Mouse (Mus musculus) layer of hippocampus, postnatal 14 days (tissue): ENCODE measurements around the gene Slc13a1. TPM values are rescaled to one million over a fixed set of nuclear protein-coding genes. Genes with fewer than 3 reads are reported as not detected.
"Not testable (repeated sequence)": the region's sequence is repeated elsewhere in the genome, so short reads cannot be mapped to it uniquely, and the experiment has no call there.

ENCODE experiments used
- DNase-seq, 2 experiments: peaks; one replicate each; pipeline ENCODE4 v3.0.0; 2021 to 2022; ENCODE audit warnings: low spot score in 2 of 2, mixed read lengths in 1 of 2
- long read RNA-seq, 2 experiments: library from polyadenylated mRNA; stranded (forward); transcript quantifications; one replicate each; pipeline ENCODE4 v2.0.0; 2021
- total RNA-seq, 2 experiments: library from RNA; stranded (reverse); gene quantifications; 2 replicates each; pipeline ENCODE4 v1.2.3; 2021

The Slc13a1 gene
- under 1 TPM; 0.21 to 0.38 TPM for total RNA-seq
- long read RNA-seq, experiment 1, result 0 reads
- long read RNA-seq, experiment 2, result 0 reads

GRCm38 (mm10) chr6:24167734-24168327 lies at the start of gene Slc13a1:
TSS of gene Slc13a1 (minus strand) at chr6:24168092.
- no peak for DNase-seq

- no peak for DNase-seq
These were observed 40.0 kb upstream of the Slc13a1 start for GRCm38 (mm10) chr6:24207866-24208265.

GRCm38 (mm10) chr6:24202226-24202625 lies 34.3 kb upstream of the Slc13a1 start:
- DNase-seq, result no peak

GRCm38 (mm10) chr6:24200644-24201484 lies 33.0 kb upstream of the Slc13a1 start:
- DNase-seq, result peak; percentile 5 to 10

GRCm38 (mm10) chr6:24197501-24198195 lies 29.8 kb upstream of the Slc13a1 start:
- DNase-seq, result not testable (repeated sequence)

- DNase-seq, result not testable (repeated sequence)
These were observed 28.5 kb upstream of the Slc13a1 start for GRCm38 (mm10) chr6:24196406-24196805.

GRCm38 (mm10) chr6:24183439-24183838 lies 15.5 kb upstream of the Slc13a1 start:
- no peak for DNase-seq

GRCm38 (mm10) chr6:24175393-24175792 lies 7.5 kb upstream of the Slc13a1 start:
- peak in 1 of 2 experiments; percentile 4 for DNase-seq

GRCm38 (mm10) chr6:24173951-24174350 lies 6.1 kb upstream of the Slc13a1 start:
- no peak for DNase-seq

- no peak for DNase-seq
These were observed 4.8 kb upstream of the Slc13a1 start for GRCm38 (mm10) chr6:24172736-24173135.

- no peak for DNase-seq
These were observed 1.1 kb downstream of the Slc13a1 start for GRCm38 (mm10) chr6:24166772-24167171.

GRCm38 (mm10) chr6:24165249-24165648 lies 2.6 kb downstream of the Slc13a1 start:
- no peak for DNase-seq

GRCm38 (mm10) chr6:24159795-24160194 lies 8.1 kb downstream of the Slc13a1 start:
- no peak for DNase-seq

GRCm38 (mm10) chr6:24154901-24155300 lies 13.0 kb downstream of the Slc13a1 start:
- no peak for DNase-seq

- no peak for DNase-seq
These were observed 34.9 kb downstream of the Slc13a1 start for GRCm38 (mm10) chr6:24132951-24133350.

- DNase-seq, result no peak
These were observed 45.3 kb downstream of the Slc13a1 start for GRCm38 (mm10) chr6:24122632-24123031.

- DNase-seq, result no peak
These were observed 56.3 kb downstream of the Slc13a1 start for GRCm38 (mm10) chr6:24111614-24112013.

- DNase-seq, result no peak
These were observed 59.4 kb downstream of the Slc13a1 start for GRCm38 (mm10) chr6:24108471-24108870.

- DNase-seq, result peak; percentile 28 to 49
These were observed 61.7 kb downstream of the Slc13a1 start for GRCm38 (mm10) chr6:24106157-24106556.

- DNase-seq, result peak in 1 of 2 experiments; percentile 13
These were observed 62.2 kb downstream of the Slc13a1 start for GRCm38 (mm10) chr6:24105681-24106080.

GRCm38 (mm10) chr6:24101281-24101680 lies 66.6 kb downstream of the Slc13a1 start:
- DNase-seq, result no peak

- no peak for DNase-seq
These were observed 67.2 kb downstream of the Slc13a1 start for GRCm38 (mm10) chr6:24100705-24101104.
